Mouse (Mus musculus) adrenal gland, postnatal 36 days (tissue): ENCODE results near the gene Eomes. TPM values are rescaled to one million over a fixed set of nuclear protein-coding genes. Genes with fewer than 3 reads are reported as not detected.
A peak's percentile ranks its signal among the peaks of the same experiment; 100 is the strongest.

Experiments used
- DNase-seq, 2 experiments: peaks; one replicate each; pipeline ENCODE4 v3.0.0; 2021; ENCODE audit warnings: mixed read lengths in 1 of 2
- long read RNA-seq, 2 experiments: library from polyadenylated mRNA; stranded (forward); transcript quantifications; one replicate each; pipeline ENCODE4 v2.0.0; 2021; ENCODE audit warnings: borderline sequencing depth in 2 of 2
- total RNA-seq, 2 experiments: library from RNA; stranded (reverse); gene quantifications; 2 replicates each; pipeline ENCODE4 v1.2.3; 2021

Eomes gene
- total RNA-seq: under 1 TPM; 0.30 to 0.33 TPM
- long read RNA-seq, experiment 1: 0 reads
- long read RNA-seq, experiment 2, partial matches to known transcripts: 0 of 1 reads
- long read RNA-seq, experiment 2, other reads (novel, unspliced or antisense): 0 of 1 reads

DNA sequence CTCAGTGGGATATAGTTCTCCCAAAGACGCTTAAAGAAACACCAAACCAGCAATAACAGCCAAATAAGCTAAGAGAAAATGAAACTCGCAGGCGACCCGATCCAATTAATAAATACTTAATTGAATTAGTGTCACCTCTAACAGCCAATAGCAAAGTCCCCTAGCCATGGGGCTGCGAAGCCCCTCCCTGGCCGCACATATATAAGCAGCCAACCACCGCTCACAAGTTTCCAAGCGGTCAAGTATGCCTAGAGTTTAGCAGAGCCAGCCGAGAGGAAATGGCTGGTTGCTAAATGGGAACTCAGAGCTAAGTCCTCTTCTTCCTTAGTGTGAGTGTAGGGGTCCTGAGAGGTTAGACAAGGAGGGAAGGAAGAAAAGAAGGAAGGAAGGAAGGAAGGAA, at the start of gene Eomes:
Gene Eomes, plus strand, starts transcription at position 252 of the 400 bp plus-strand sequence.
- DNase-seq: no peak

- DNase-seq: no peak
Observed at GRCm38 (mm10) chr9:118444809-118445208, 33.2 kb upstream of the Eomes start.

- DNase-seq: no peak
Observed at GRCm38 (mm10) chr9:118449336-118449735, 28.7 kb upstream of the Eomes start.

DNA sequence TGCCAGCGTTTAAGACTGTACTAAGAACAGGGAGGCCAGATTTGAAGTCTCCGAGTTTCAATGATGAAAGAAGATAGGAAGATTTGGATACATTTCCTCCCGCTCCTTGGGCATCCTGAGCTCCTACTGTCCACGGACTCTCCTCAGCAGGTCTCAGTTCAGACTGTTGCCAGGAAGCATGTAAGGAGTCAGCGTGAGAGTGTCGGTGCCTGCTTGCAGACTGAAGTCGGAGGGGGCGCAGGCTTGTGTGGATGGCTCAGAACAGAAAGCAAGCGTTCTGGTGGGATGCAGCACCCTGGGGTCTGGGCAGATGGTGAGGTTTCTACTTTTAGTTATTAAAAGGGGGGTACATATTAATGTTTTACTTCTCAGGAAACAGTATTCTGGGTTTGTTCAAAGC, 24.6 kb upstream of the Eomes start:
- DNase-seq: peak in 1 of 2 experiments; percentile 4

GRCm38 (mm10) chr9:118455188-118455845, 22.7 kb upstream of the Eomes start:
- DNase-seq: no peak

GRCm38 (mm10) chr9:118456405-118456804, 21.6 kb upstream of the Eomes start:
- DNase-seq: no peak

DNA sequence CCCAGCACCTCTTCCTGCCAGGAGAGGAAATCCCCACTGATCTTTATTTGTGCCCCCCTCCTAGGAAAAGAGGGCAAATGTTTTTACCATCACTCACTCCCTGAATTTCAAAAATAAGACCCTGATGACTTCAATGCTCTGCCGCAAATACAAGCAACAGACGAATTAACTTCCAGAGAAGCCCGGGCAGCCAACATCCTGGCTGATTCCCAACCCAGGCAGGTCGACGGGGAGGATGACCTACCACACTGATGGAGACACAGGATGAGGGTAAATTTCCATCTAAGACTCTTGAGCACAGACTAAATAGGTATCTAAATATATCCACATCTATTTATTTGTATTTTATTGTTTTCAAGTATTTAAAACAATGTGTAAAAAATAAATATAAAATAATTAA, 20.0 kb upstream of the Eomes start:
- DNase-seq: no peak

- no peak for DNase-seq
Observed at GRCm38 (mm10) chr9:118464031-118464430, 14.0 kb upstream of the Eomes start.

DNA sequence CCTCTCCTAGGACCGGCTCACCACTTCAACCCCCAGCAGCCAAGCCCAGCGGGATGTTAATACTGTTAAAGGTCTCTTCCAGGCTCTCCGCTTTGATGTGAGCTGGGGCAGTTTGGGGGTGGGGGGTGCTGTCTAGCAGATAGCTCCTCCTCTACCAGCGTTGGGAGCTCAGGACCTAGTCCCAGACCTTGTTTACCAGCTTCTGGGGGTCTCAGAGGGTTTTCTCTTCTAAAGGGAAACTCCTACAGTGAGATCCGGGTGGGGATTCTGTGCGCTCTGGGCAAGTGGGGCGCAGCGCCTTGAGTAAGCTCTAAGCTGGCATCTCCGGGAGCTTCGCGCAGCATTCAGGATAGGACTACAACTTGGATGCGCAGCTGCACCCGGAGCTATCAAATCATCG, 9.7 kb upstream of the Eomes start:
- DNase-seq: no peak

- DNase-seq: no peak
Observed at GRCm38 (mm10) chr9:118469272-118469671, 8.7 kb upstream of the Eomes start.

DNA sequence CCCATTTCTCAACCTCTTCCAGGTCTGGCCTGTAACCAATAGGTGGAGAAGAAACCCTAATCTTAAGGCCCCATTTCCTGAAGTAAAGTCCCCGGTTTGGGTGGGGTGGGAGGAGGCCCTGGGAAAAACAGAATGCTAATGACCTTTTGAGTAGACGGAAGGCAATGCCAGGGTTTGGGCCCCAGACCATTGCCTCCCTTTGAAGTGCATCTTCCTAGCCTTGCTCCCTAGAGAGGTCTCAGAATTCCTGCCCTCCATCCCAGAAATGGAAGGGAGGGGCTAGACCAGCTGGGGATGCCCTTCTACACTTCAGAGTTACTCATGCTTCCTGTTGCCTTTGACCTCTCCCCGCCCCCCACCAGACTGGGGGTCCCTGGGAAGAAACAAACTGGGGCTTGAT, 6.7 kb upstream of the Eomes start:
- no peak for DNase-seq

DNA sequence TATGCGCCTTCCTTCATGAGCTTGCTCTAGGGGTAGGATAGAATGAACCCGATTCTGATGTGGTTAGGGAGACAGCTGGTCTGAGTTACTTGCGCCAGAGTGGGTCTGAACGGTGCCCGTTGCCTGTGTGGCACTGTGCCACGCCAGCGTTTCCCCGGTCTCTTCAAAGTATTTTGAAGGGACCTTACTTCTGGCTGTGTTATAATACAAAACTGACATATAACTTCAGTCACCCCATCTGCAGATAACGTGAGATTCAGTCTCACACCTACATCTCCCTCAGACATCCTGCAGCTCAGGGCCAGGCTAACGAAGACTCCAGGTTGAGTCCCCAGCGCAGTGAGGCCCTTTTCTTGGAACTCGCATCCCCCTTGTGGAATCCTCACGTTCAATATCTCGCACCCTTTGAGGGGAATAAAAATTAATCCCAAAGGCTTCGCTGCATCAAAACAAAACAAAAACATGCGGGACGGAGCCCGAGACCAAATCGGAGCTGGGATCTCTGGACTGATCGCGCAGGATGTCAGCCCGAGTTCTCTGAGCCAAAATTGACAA, 1.7 kb upstream of the Eomes start:
- no peak for DNase-seq

GRCm38 (mm10) chr9:118476766-118477271, 1.2 kb upstream of the Eomes start:
- DNase-seq: no peak

DNA sequence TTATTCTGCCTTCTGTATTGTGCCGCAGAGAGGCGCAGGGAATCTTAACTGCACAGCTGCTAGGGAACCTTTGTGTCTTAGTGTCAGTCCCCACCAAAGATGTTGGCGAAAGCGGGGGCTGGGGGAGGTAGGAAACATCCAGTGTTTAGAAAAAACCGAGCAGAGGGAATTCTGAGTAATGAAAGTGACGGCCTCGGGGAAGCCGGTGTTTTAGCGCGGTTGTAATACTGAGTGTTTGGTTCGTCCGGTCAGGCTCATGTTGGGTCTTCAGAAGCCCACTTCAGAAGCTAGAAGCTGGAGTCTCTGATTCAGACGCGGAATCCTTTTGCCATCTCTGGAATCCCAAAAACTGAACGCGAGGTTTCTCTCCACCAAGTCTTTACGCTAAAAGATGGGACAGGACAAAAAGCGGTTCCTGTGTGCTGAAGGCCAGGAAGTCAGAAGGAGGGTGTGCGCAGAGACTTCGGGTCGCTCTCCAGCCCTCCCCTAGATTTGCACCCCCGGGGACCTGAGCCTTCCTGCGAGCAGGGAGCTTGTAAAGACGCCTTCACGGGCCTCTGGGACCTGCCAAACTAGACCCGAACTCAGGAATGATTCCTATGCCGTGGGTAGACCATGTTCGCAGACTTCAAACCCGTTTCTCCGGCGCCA, 606 bp upstream of the Eomes start:
- no peak for DNase-seq

DNA sequence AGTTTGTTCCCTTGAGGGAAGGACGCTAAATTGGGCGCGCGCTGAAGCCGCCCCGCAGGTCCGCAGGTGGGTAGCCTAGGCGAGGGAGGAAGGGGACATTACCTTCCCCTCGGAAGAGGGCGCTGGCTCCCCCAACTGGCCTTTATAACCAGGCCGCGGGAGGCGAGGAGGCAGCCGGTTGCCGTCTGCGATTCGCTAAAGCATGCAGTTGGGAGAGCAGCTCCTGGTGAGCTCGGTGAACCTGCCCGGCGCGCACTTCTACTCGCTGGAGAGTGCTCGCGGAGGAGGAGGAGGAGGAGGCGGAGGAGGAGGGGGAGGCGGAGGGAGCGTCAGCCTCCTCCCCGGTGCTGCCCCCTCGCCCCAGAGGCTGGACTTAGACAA, 436 bp downstream of the Eomes start:
- peak; percentile 45 to 50 for DNase-seq

DNA sequence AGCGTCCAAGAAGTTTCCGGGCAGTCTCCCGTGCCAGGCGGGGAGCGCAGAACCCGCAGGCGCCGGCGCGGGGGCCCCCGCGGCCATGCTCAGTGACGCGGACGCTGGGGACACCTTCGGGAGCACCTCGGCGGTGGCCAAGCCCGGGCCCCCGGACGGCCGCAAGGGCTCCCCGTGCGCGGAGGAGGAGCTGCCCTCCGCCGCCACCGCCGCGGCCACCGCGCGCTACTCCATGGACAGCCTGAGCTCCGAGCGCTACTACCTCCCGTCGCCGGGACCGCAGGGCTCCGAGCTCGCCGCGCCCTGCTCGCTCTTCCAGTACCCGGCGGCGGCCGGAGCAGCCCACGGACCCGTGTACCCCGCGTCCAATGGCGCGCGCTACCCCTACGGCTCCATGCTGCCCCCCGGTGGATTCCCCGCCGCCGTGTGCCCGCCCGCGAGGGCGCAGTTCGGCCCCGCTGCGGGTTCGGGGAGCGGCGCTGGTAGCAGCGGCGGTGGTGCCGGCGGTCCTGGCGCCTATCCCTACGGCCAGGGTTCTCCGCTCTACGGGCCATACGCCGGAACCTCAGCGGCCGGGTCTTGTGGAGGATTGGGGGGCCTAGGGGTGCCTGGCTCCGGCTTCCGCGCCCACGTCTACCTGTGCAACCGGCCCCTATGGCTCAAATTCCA, 961 bp downstream of the Eomes start:
- DNase-seq: peak; percentile 61 to 68

GRCm38 (mm10) chr9:118479508-118480291, 1.7 kb downstream of the Eomes start:
- DNase-seq: no peak

DNA sequence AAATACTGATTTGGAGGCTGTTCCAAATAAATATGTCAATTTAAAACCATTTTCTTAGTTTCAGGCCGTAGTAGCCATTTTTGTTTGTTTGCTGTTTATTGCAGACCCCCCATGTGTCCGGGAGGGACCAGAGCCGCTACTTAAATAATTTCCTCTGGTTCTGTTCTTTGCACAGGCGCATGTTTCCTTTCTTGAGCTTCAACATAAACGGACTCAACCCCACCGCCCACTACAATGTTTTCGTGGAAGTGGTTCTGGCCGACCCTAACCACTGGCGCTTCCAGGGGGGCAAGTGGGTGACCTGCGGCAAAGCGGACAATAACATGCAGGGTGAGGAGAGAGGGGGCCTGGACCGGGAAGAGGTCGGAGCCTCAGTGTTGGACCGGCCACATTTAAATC, 2.3 kb downstream of the Eomes start:
- DNase-seq: no peak

GRCm38 (mm10) chr9:118482210-118482609, 4.2 kb downstream of the Eomes start:
- no peak for DNase-seq

- DNase-seq: no peak
Observed at GRCm38 (mm10) chr9:118486361-118487095, 8.5 kb downstream of the Eomes start.

DNA sequence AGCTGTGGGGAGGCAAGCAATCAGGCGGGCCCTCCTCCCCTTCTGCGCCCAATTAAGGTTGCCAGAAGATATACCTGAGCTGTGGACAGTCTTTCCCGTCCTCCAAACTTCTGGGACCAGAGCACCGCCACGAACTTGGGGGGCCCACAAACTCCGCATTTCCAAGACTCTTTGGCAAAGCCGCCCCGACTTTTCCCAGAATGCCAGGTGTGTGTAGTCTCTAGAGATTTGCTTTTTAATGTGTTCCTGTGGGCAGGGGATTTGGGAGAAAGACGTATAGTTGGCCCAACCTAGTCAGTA, 9.0 kb downstream of the Eomes start:
- no peak for DNase-seq
